Mouse (Mus musculus): ENCODE results near the gene Kansl3. TPM values are rescaled to one million over a fixed set of nuclear protein-coding genes. Genes with fewer than 3 reads are reported as not detected.

Gene Kansl3
- polyA plus RNA-seq, 1 experiment from 2014 or later = 36.4 TPM

- 90% methylated on average over 6 of the region's 6 CpGs for WGBS
Observed at GRCm38 (mm10) chr1:36300486-36300885, 68.5 kb downstream of the Kansl3 start.

GRCm38 (mm10) chr1:36299676-36300075, 69.3 kb downstream of the Kansl3 start:
- H3K4me3 ChIP-seq (replicated peaks) = no peak overlapping the region
- H3K27ac ChIP-seq = no peak overlapping the region
- H3K9ac ChIP-seq = no peak overlapping the region
- H3K9me3 ChIP-seq = no peaks in the 10 kb centered on the region
- 57% methylated on average over 2 of the region's 2 CpGs for WGBS
- no peak overlapping the region for H3K4me2 ChIP-seq
- peaks cover 5% of the 10 kb centered on the region for H3K4me1 ChIP-seq
- H3K36me3 ChIP-seq = no peaks in the 10 kb centered on the region
- no peak for ATAC-seq (ENCODE audit: insufficient read depth, low FRiP score, low read depth)
- peaks cover 50% of the 10 kb centered on the region for H3K27me3 ChIP-seq (replicated peaks)

More at GRCm38 (mm10) chr1:36300486-36300885, 68.5 kb downstream of the Kansl3 start:
- ATAC-seq (ENCODE audit: insufficient read depth, low FRiP score, low read depth) = no peak
- no peaks in the 10 kb centered on the region for H3K9me3 ChIP-seq
- no peak overlapping the region for H3K4me2 ChIP-seq
- peaks cover 5% of the 10 kb centered on the region for H3K4me1 ChIP-seq
- no peak overlapping the region for H3K4me3 ChIP-seq (replicated peaks)
- no peak overlapping the region for H3K9ac ChIP-seq
- H3K36me3 ChIP-seq = no peaks in the 10 kb centered on the region
- H3K27ac ChIP-seq = no peak overlapping the region
- peaks cover 50% of the 10 kb centered on the region for H3K27me3 ChIP-seq (replicated peaks)

- Histone ChIP-seq H3K4me3 (replicated peaks) (no peak overlapping the region), H3K4me1 (peaks cover 5% of the 10 kb centered on the region), H3K4me2 (no peak overlapping the region), H3K36me3 (no peaks in the 10 kb centered on the region), H3K9me3 (no peaks in the 10 kb centered on the region), H3K27ac (no peak overlapping the region), H3K9ac (no peak overlapping the region), H3K27me3 (replicated peaks) (peaks cover 48% of the 10 kb centered on the region)
- no peak for ATAC-seq (ENCODE audit: insufficient read depth, low FRiP score, low read depth)
- WGBS = 31% methylated on average over 13 of the region's 13 CpGs
Observed at GRCm38 (mm10) chr1:36299126-36299525, 69.9 kb downstream of the Kansl3 start.

GRCm38 (mm10) chr1:36298107-36298506, 70.9 kb downstream of the Kansl3 start:
- no peak for ATAC-seq (ENCODE audit: insufficient read depth, low FRiP score, low read depth)
- WGBS = 77% methylated on average over 4 of the region's 4 CpGs
- H3K9me3 ChIP-seq = no peaks in the 10 kb centered on the region
- no peak overlapping the region for H3K4me2 ChIP-seq
- no peaks in the 10 kb centered on the region for H3K36me3 ChIP-seq
- peaks cover 45% of the 10 kb centered on the region for H3K27me3 ChIP-seq (replicated peaks)
- no peak overlapping the region for H3K9ac ChIP-seq
- H3K4me3 ChIP-seq (replicated peaks) = no peak overlapping the region
- peaks cover 4% of the 10 kb centered on the region for H3K4me1 ChIP-seq
- H3K27ac ChIP-seq = no peak overlapping the region

- Histone ChIP-seq H3K27ac (no peak overlapping the region), H3K9me3 (no peaks in the 10 kb centered on the region), H3K4me3 (replicated peaks) (no peak overlapping the region), H3K4me1 (no peaks in the 10 kb centered on the region), H3K27me3 (replicated peaks) (peaks cover 37% of the 10 kb centered on the region), H3K9ac (no peak overlapping the region), H3K4me2 (no peak overlapping the region), H3K36me3 (no peaks in the 10 kb centered on the region)
- ATAC-seq (ENCODE audit: insufficient read depth, low FRiP score, low read depth) = no peak
- 56% methylated on average over 9 of the region's 9 CpGs for WGBS
Observed at GRCm38 (mm10) chr1:36296466-36297149, 72.4 kb downstream of the Kansl3 start.

GRCm38 (mm10) chr1:36294402-36294801, 74.6 kb downstream of the Kansl3 start:
- no peak overlapping the region for H3K4me3 ChIP-seq (replicated peaks)
- H3K27ac ChIP-seq = no peak overlapping the region
- H3K9me3 ChIP-seq = no peaks in the 10 kb centered on the region
- H3K4me1 ChIP-seq = no peaks in the 10 kb centered on the region
- WGBS = 64% methylated on average over 3 of the region's 3 CpGs
- no peak overlapping the region for H3K4me2 ChIP-seq
- ATAC-seq (ENCODE audit: insufficient read depth, low FRiP score, low read depth) = no peak
- no peaks in the 10 kb centered on the region for H3K36me3 ChIP-seq
- H3K9ac ChIP-seq = no peak overlapping the region
- peaks cover 15% of the 10 kb centered on the region for H3K27me3 ChIP-seq (replicated peaks)

GRCm38 (mm10) chr1:36293470-36293869, 75.5 kb downstream of the Kansl3 start:
- 90% methylated on average over 8 of the region's 8 CpGs for WGBS
- peaks cover 8% of the 10 kb centered on the region; the same call in 1 of the 2 replicates for H3K27me3 ChIP-seq (replicated peaks)
- H3K9me3 ChIP-seq = no peaks in the 10 kb centered on the region
- no peak overlapping the region for H3K4me2 ChIP-seq
- H3K27ac ChIP-seq = no peak overlapping the region
- H3K4me1 ChIP-seq = no peaks in the 10 kb centered on the region
- H3K36me3 ChIP-seq = no peaks in the 10 kb centered on the region
- H3K4me3 ChIP-seq (replicated peaks) = no peak overlapping the region
- H3K9ac ChIP-seq = no peak overlapping the region
- no peak for ATAC-seq (ENCODE audit: insufficient read depth, low FRiP score, low read depth)

Small RNA genes within 50 kb of the gene (microRNA-seq; reads per million reads assigned to microRNA genes)
- 1.9 reads per million, percentile 2 among the genes with 10 or more reads in this experiment for gene Mir6898

Other genes with a start within 250 kb of the Kansl3 start
- gene Uggt1, start 124.5 kb downstream of the Kansl3 start, polyA plus RNA-seq (2015; fragmentation: Nextera tagmentation; extraction: Ambion mirVana) = 52.8 and 60.3 TPM in 2 replicates
- 15.6 and 18.7 TPM in 2 replicates for gene Neurl3, start 94.5 kb downstream of the Kansl3 start, polyA plus RNA-seq (2015; fragmentation: Nextera tagmentation; extraction: Ambion mirVana)
- gene Arid5a, start 61.4 kb downstream of the Kansl3 start, polyA plus RNA-seq (2015; fragmentation: Nextera tagmentation; extraction: Ambion mirVana) = 3.5 and 4.7 TPM in 2 replicates
- gene Fer1l5, start 3.1 kb upstream of the Kansl3 start, polyA plus RNA-seq (2015; fragmentation: Nextera tagmentation; extraction: Ambion mirVana) = 0.84 and 0.91 TPM in 2 replicates
- 41.8 and 42.1 TPM in 2 replicates for gene Lman2l, start 76.1 kb upstream of the Kansl3 start, polyA plus RNA-seq (2015; fragmentation: Nextera tagmentation; extraction: Ambion mirVana)
- 17.7 and 17.9 TPM in 2 replicates for gene Cnnm4, start 102.4 kb upstream of the Kansl3 start, polyA plus RNA-seq (2015; fragmentation: Nextera tagmentation; extraction: Ambion mirVana)
- gene Cnnm3, start 142.7 kb upstream of the Kansl3 start, polyA plus RNA-seq (2015; fragmentation: Nextera tagmentation; extraction: Ambion mirVana) = 3.6 and 4.3 TPM in 2 replicates
- 19.5 and 20.5 TPM in 2 replicates for gene Ankrd23, start 167.7 kb upstream of the Kansl3 start, polyA plus RNA-seq (2015; fragmentation: Nextera tagmentation; extraction: Ambion mirVana)
- not detected in 2 replicates for gene Gm42417, start 170.2 kb upstream of the Kansl3 start, polyA plus RNA-seq (2015; fragmentation: Nextera tagmentation; extraction: Ambion mirVana)
- gene Ankrd39, start 178.3 kb upstream of the Kansl3 start, polyA plus RNA-seq (2015; fragmentation: Nextera tagmentation; extraction: Ambion mirVana) = 24.9 and 27.2 TPM in 2 replicates
- gene Sema4c, start 189.2 kb upstream of the Kansl3 start, polyA plus RNA-seq (2015; fragmentation: Nextera tagmentation; extraction: Ambion mirVana) = 13.6 and 15.0 TPM in 2 replicates

Data from stomach, embryonic 15.5 days (tissue).